Mouse (Mus musculus) erythroblast, embryonic 14.5 days (primary cell): ENCODE results near the gene Atp2b2. TPM values are rescaled to one million over a fixed set of nuclear protein-coding genes. Genes with fewer than 3 reads are reported as not detected.

Experiments
- H3K27me3 ChIP-seq: 2 replicates; pipeline ENCODE4 v1.6.1; 2012; ENCODE audit warnings: inconsistent platforms; ENCODE audit not compliant: control insufficient read depth
- H3K36me3 ChIP-seq: 2 replicates; pipeline ENCODE4 v1.6.1; 2012; ENCODE audit warnings: mild to moderate bottlenecking, inconsistent platforms; ENCODE audit not compliant: control insufficient read depth
- H3K4me1 ChIP-seq: 2 replicates; pipeline ENCODE4 v1.6.1; 2012; ENCODE audit warnings: inconsistent platforms; ENCODE audit not compliant: control insufficient read depth
- H3K4me3 ChIP-seq: replicated peaks from 2 replicates; pipeline ENCODE3; 2012; ENCODE audit warnings: moderate library complexity, mild to moderate bottlenecking, inconsistent platforms
- H3K9me3 ChIP-seq: 2 replicates; pipeline ENCODE4 v1.6.1; 2012; ENCODE audit warnings: low read length, inconsistent platforms, mixed read lengths; ENCODE audit not compliant: control insufficient read depth
- GATA1 ChIP-seq: IDR thresholded peaks from 2 replicates; pipeline ENCODE4 v1.6.1; 2012; ENCODE audit warnings: low read length, inconsistent platforms, mixed read lengths
- TAL1 ChIP-seq: IDR thresholded peaks from 3 replicates; pipeline ENCODE4 v1.6.1; 2012; ENCODE audit warnings: low read length, inconsistent platforms, mixed read lengths
- polyA plus RNA-seq: library from polyadenylated mRNA; stranded (reverse); fragments of >175 nt; gene quantifications from 2 replicates; pipeline ENCODE4 v1.2.3, GENCODE M21; 2012

Atp2b2 gene
- polyA plus RNA-seq, 1 experiment, result not detected

DNA sequence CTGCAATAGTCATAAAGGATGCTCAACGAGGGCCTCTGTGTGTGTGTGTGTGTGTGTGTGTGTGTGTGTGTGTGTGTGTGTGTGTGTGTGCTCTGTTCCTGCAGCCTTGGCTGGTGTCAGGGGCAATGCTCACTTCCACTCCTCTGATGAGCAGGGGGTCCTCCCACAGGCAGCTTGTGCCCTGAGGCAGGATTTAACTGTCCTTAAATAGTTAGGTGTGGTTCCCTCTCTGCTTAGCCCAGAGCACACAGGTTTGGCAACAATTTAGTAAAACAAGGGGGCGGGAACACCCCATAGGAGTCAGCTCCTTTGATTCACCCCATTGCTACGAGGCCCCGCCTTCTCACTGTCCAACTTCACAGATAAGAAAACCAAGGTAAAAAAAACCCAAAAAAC lies 181.0 kb downstream of the Atp2b2 start:
- H3K9me3 ChIP-seq, result no peaks in the 10 kb centered on the region

DNA sequence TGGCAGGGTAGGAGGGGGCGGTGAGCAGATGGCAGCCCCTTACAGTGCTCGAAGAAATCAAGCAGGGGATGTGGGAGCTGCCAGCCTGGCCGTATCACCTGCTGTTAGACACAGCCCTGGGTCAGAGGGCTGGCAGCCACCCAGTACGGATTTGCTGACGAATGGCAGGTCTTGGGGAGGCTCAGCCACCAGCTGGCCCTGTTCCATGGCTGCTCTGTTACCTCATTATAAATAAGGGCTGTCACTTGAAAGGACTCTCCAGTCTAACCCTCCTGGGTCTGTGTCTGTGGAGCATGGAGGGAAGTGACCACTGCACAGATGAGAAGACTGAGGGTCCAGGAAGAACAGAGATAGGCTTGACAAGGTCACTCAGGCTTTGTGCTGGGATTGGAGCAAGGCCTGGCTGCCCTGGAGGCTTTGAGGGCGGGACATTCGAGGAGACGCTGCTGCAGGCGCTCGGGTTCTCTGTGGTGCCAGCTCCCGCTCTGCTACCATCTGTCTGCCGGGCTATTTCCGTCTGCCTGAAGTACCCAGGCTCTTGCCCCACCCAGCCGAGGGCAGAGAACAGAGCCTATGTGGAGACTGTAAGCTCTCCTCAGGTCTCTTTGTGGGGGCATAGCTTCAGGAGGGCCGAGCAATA lies 181.6 kb downstream of the Atp2b2 start:
- Histone ChIP-seq H3K27me3 (no peaks in the 10 kb centered on the region), H3K9me3 (no peaks in the 10 kb centered on the region), H3K4me3 (no peak overlapping the region), H3K4me1 (no peaks in the 10 kb centered on the region), H3K36me3 (no peaks in the 10 kb centered on the region)
- TF ChIP-seq TAL1 (no peak), GATA1 (no peak)

More for the DNA sequence above, 181.0 kb downstream of the Atp2b2 start:
- Histone ChIP-seq H3K36me3 (no peaks in the 10 kb centered on the region), H3K4me3 (no peak overlapping the region), H3K27me3 (no peaks in the 10 kb centered on the region), H3K4me1 (no peaks in the 10 kb centered on the region)
- no peak for TF ChIP-seq GATA1
- no peak for TF ChIP-seq TAL1

DNA sequence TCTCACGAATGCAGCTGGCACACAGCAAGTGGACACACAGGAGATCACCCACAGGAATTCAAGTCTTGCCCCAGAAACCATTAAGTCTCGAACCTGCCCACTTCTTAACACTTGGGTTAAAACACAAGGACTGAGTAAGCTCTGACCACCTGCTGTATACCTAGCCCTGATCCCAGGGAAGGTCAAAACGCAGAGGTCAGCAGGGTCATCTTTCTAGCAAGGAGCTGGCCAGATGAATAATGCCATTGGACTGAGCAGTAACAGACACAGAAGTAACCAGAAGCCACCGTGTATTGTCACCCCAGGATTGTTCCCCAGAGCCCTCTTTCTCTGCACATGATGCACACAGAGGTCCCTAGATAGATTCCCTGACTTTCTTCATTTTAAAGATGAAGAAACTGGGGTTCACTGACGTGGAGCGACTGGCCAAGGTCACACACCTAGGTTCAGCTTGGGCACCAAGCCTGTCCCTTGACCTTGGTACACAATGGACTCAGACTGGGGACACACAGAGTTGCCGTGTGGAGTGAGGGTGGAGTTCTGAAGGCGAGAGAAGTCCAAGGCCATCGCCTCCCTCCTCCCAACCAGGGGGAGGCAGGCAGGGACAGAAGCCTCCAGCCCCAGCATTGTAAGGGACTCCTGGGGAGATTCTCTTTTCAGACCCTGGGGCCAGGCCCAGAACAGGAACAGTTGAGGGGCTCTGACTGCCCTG lies 182.2 kb downstream of the Atp2b2 start:
- H3K9me3 ChIP-seq, result no peaks in the 10 kb centered on the region
- H3K4me3 ChIP-seq, result no peak overlapping the region
- H3K4me1 ChIP-seq, result no peaks in the 10 kb centered on the region
- no peaks in the 10 kb centered on the region for H3K36me3 ChIP-seq
- H3K27me3 ChIP-seq, result no peaks in the 10 kb centered on the region
- no peak for TF ChIP-seq GATA1
- no peak for TF ChIP-seq TAL1

DNA sequence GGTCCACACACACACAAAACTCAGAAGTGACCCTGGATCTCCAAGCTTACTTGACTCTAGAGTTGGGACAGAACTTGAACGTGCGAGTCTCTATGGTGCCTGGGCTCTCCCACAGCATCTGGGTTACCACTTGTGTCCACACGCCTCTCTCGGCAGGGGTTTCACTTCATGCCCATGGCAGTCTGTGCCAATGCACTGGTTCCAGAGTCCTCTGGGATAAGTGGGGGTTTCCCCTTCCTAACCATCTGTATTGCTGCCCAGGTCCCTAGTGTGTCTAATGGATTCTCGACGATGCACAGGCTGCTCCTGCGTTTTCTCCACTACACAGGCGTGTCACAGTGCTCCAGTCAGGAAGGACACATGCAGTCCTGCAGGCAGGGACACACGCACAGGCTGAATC lies 184.1 kb downstream of the Atp2b2 start:
- Histone ChIP-seq H3K4me3 (no peak overlapping the region), H3K4me1 (no peaks in the 10 kb centered on the region), H3K27me3 (no peaks in the 10 kb centered on the region), H3K9me3 (no peaks in the 10 kb centered on the region), H3K36me3 (no peaks in the 10 kb centered on the region)
- TF ChIP-seq TAL1, result no peak
- TF ChIP-seq GATA1, result no peak

DNA sequence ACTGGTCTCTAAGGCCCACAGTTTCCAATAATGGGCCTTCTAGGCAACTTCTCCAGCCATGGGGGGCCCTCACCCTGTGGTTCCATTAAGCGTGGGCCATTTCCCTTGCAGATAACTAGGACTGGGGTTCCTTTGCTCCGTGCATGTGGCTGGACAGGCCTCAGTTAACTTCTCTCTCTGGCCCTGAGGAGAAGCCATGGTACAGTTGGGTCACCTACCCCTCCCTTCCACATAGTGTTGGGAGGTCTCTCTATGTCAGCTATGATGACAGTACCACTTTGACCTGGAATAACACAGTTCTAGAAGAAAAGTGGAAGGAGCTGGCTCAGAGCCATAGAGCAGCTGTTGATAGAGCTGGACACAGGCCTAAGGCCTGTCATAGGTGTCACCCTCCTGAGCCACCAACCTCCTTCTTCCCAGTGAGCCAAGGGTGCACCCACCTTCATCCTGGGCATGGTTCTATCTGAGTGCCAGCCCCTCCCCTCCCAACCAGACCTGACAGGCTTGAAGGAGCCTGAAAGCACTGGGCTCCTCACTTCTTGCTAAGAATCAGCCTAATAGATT lies 185.0 kb downstream of the Atp2b2 start:
- Histone ChIP-seq H3K27me3 (no peaks in the 10 kb centered on the region), H3K4me1 (no peaks in the 10 kb centered on the region), H3K9me3 (no peaks in the 10 kb centered on the region), H3K36me3 (no peaks in the 10 kb centered on the region), H3K4me3 (no peak overlapping the region)
- TF ChIP-seq GATA1 (no peak), TAL1 (no peak)

DNA sequence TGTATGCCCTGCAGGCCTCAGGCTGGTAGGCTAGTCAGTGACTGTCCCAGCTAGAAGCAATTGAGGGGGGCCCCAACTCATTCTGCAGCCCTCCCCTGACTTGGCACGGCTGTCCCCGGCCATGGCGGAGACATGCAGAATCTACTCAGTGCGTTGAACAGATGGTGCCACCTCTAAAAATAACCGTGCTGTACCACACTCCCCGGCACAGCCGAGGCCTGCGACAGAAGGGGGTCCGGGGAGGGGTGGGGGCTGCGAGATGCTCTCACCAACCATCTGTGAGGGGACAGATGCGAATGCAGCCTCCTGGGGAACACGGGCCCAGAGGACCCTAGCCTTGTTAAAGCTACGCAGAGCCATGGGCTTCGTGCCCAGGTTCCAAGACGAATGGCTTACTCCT lies 185.6 kb downstream of the Atp2b2 start:
- Histone ChIP-seq H3K27me3 (no peaks in the 10 kb centered on the region), H3K4me1 (no peaks in the 10 kb centered on the region), H3K9me3 (no peaks in the 10 kb centered on the region), H3K36me3 (no peaks in the 10 kb centered on the region), H3K4me3 (no peak overlapping the region)
- TF ChIP-seq GATA1 (no peak), TAL1 (no peak)

DNA sequence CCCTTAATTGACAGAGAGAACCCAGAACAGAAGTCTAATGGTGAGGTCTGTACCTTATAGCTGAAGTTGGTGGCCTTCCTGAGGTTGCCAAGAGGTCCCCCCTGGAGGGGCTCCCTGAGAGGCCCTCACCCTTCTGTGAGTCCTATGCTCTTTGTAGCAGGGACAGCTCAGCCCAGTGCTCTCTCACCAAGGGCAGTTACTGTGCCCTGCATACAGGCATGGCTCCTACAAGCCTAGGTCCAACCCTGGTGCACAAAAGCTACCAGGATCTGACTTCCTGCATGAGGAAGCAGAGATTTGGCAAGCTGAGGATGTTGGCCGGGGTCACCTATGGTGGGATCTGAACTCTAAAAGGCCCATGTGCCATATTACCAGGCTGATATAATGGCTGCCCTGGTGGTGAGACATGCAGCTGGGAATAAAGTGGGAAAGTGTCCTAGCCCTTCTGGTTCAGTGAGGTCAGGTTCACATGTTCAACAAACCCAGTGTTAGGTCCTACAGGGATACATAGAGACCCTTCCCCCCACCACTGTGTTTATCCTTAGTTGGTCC lies 186.2 kb downstream of the Atp2b2 start:
- TF ChIP-seq GATA1 (no peak), TAL1 (no peak)
- Histone ChIP-seq H3K9me3 (no peaks in the 10 kb centered on the region), H3K4me3 (no peak overlapping the region), H3K4me1 (no peaks in the 10 kb centered on the region), H3K36me3 (no peaks in the 10 kb centered on the region), H3K27me3 (no peaks in the 10 kb centered on the region)

DNA sequence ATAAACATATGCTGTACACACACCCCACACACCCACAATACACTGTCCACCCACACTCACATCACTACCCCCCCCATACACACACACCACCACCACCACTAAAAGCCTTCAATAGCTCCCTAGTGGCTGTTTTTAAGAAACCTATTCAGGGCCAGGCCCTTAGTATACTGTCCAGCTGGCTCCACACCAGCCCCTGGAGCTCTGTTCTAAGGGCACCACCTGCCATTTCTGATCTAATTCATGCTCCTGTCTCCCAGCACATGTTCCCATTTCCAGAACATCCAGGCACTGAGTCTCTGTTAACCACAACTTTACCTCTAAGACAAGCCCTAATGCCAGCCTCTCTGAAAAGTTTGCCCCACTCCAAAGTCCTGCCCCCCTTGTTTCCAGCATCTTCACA lies 186.8 kb downstream of the Atp2b2 start:
- Histone ChIP-seq H3K36me3 (no peaks in the 10 kb centered on the region), H3K27me3 (no peaks in the 10 kb centered on the region), H3K4me1 (no peaks in the 10 kb centered on the region), H3K9me3 (no peaks in the 10 kb centered on the region), H3K4me3 (no peak overlapping the region)
- no peak for TF ChIP-seq GATA1
- no peak for TF ChIP-seq TAL1

DNA sequence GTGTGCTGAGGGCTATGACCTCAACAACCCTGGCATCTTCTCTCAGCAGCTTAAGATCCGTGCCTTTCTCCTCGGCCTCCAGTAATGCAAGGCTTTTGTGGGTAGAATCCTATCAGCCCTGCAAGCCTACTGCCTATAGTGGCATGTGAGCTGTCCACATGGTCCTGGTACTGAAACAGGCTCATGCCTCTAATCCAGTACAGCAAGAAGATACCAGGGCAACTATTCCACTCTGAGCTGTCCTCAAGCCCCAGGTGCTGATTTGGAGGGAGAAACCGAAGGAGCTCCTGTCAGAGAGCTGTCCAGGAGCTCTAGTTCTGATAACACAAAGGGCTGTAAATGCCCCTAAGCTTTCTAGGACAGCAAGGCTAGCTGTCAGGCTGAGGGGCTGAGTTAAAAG lies 190.1 kb downstream of the Atp2b2 start:
- Histone ChIP-seq H3K9me3 (no peaks in the 10 kb centered on the region), H3K36me3 (no peaks in the 10 kb centered on the region), H3K27me3 (no peaks in the 10 kb centered on the region), H3K4me1 (no peaks in the 10 kb centered on the region), H3K4me3 (no peak overlapping the region)
- no peak for TF ChIP-seq TAL1
- no peak for TF ChIP-seq GATA1
